Mouse (Mus musculus) embryonic facial prominence, embryonic 15.5 days (tissue): Measurements from ENCODE around the gene Crebbp. TPM values are rescaled to one million over a fixed set of nuclear protein-coding genes. Genes with fewer than 3 reads are reported as not detected.

ENCODE experiments used
- microRNA-seq: library from miRNA; unstranded; fragments of <30 nt; microRNA quantifications from one replicate; pipeline ENCODE4, GENCODE M21; 2016; ENCODE audit warnings: borderline number of aligned reads
- polyA plus RNA-seq: library from polyadenylated mRNA; unstranded; fragments of >200 nt; fragmentation: Nextera tagmentation; extraction: Ambion mirVana; gene quantifications from 2 replicates; pipeline ENCODE4 v1.2.1, GENCODE M21; 2015

The Crebbp gene
- polyA plus RNA-seq, 1 experiment from 2014 or later, result 36.1 TPM

Small RNAs within 50 kb of the gene (microRNA-seq; reads per million reads assigned to microRNA genes)
- gene Gm23413, result not detected

Other genes starting within 250 kb of the Crebbp start
- 0.87 and 0.97 TPM in 2 replicates for gene Nlrc3, start 237.4 kb downstream of the Crebbp start, polyA plus RNA-seq
- 16.0 and 16.6 TPM in 2 replicates for gene Slx4, start 210.2 kb downstream of the Crebbp start, polyA plus RNA-seq
- gene Dnase1, start 177.1 kb downstream of the Crebbp start, polyA plus RNA-seq, result 4.3 and 5.4 TPM in 2 replicates
- 78.1 and 88.9 TPM in 2 replicates for gene Trap1, start 136.2 kb downstream of the Crebbp start, polyA plus RNA-seq
- 2.0 and 2.2 TPM in 2 replicates for gene Adcy9, start 206.5 kb upstream of the Crebbp start, polyA plus RNA-seq